Mouse (Mus musculus): ENCODE measurements around the gene Gys1. TPM values are rescaled to one million over a fixed set of nuclear protein-coding genes. Genes with fewer than 3 reads are reported as not detected.

The Gys1 gene
- polyA plus RNA-seq, 1 experiment from 2014 or later: 43.2 TPM

DNA sequence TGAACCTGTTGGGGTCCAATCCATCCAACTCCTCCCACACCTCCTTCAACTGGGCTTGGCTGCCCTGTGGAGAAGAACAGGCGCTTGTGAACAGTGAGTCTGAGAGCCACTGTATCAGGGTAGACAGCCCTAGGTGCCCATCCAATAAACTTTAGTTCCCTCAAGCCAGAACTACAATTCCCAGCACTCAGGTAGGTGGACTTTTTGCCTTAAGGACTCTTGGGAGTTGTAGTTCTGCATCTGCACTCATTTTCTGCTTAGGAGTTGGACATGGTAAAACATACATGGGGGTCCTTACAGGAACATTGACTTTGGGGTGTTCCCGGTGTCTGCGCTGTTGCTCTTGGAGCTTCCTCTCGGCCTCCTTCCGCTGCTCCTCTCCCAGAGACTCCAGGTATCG is 63.8 kb downstream of the Gys1 start:
- H3K36me3 ChIP-seq: peaks cover 95% of the 10 kb centered on the region
- 93% methylated on average over 6 of the region's 6 CpGs for WGBS
- no peak for DNase-seq (ENCODE audit: low spot score)
- no peak overlapping the region for H3K27ac ChIP-seq
- 0 out of 2 replicates have a peak, but pooled peaks cover 7% of the 10 kb centered on the region for H3K4me1 ChIP-seq (replicated peaks)
- H3K27me3 ChIP-seq (ENCODE audit: insufficient read depth, poor library complexity, severe bottlenecking): no peaks in the 10 kb centered on the region
- no peaks in the 10 kb centered on the region for H3K9me3 ChIP-seq
- no peak overlapping the region for H3K4me3 ChIP-seq

Other genes starting within 250 kb of the Gys1 start
- 0.64 and 0.80 TPM in 2 replicates for gene Ccdc155, start 230.0 kb upstream of the Gys1 start, polyA plus RNA-seq (2016; fragmentation: Nextera tagmentation; extraction: Ambion mirVana)
- gene Dkkl1, start 222.7 kb upstream of the Gys1 start, polyA plus RNA-seq (2016; fragmentation: Nextera tagmentation; extraction: Ambion mirVana): 1.8 and 2.1 TPM in 2 replicates
- gene Tead2, start 219.1 kb upstream of the Gys1 start, polyA plus RNA-seq (2016; fragmentation: Nextera tagmentation; extraction: Ambion mirVana): 324 and 370 TPM in 2 replicates
- gene Cd37, start 195.7 kb upstream of the Gys1 start, polyA plus RNA-seq (2016; fragmentation: Nextera tagmentation; extraction: Ambion mirVana): 1.0 and 1.1 TPM in 2 replicates
- gene Slc6a16, start 193.8 kb upstream of the Gys1 start, polyA plus RNA-seq (2016; fragmentation: Nextera tagmentation; extraction: Ambion mirVana): 0.26 TPM in 1 of 2 replicates, not detected in the other
- gene Slc6a21, start 157.3 kb upstream of the Gys1 start, polyA plus RNA-seq (2016; fragmentation: Nextera tagmentation; extraction: Ambion mirVana): not detected in 2 replicates
- gene Trpm4, start 101.1 kb upstream of the Gys1 start, polyA plus RNA-seq (2016; fragmentation: Nextera tagmentation; extraction: Ambion mirVana): 10.5 and 12.5 TPM in 2 replicates
- 0.36 and 0.42 TPM in 2 replicates for gene Hrc, start 99.6 kb upstream of the Gys1 start, polyA plus RNA-seq (2016; fragmentation: Nextera tagmentation; extraction: Ambion mirVana)
- 8.4 and 12.9 TPM in 2 replicates for gene Ppfia3, start 67.8 kb upstream of the Gys1 start, polyA plus RNA-seq (2016; fragmentation: Nextera tagmentation; extraction: Ambion mirVana)
- gene Lin7b, start 64.3 kb upstream of the Gys1 start, polyA plus RNA-seq (2016; fragmentation: Nextera tagmentation; extraction: Ambion mirVana): 0.89 and 1.5 TPM in 2 replicates
- gene Snrnp70, start 39.1 kb upstream of the Gys1 start, polyA plus RNA-seq (2016; fragmentation: Nextera tagmentation; extraction: Ambion mirVana): 223 and 271 TPM in 2 replicates
- gene Kcna7, start 29.2 kb upstream of the Gys1 start, polyA plus RNA-seq (2016; fragmentation: Nextera tagmentation; extraction: Ambion mirVana): 0.07 TPM in 1 of 2 replicates, not detected in the other
- 1.0 and 1.1 TPM in 2 replicates for gene Ntf5, start 21.1 kb upstream of the Gys1 start, polyA plus RNA-seq (2016; fragmentation: Nextera tagmentation; extraction: Ambion mirVana)
- 0.60 and 1.5 TPM in 2 replicates for gene Lhb, start 14.0 kb upstream of the Gys1 start, polyA plus RNA-seq (2016; fragmentation: Nextera tagmentation; extraction: Ambion mirVana)
- gene Ruvbl2, start 3.3 kb downstream of the Gys1 start, polyA plus RNA-seq (2016; fragmentation: Nextera tagmentation; extraction: Ambion mirVana): 192 and 212 TPM in 2 replicates
- gene Ftl1, start 25.0 kb downstream of the Gys1 start, polyA plus RNA-seq (2016; fragmentation: Nextera tagmentation; extraction: Ambion mirVana): 5,819 and 7,209 TPM in 2 replicates
- 264 and 295 TPM in 2 replicates for gene Bax, start 32.1 kb downstream of the Gys1 start, polyA plus RNA-seq (2016; fragmentation: Nextera tagmentation; extraction: Ambion mirVana)
- 0.47 and 1.2 TPM in 2 replicates for gene Tulp2, start 47.0 kb downstream of the Gys1 start, polyA plus RNA-seq (2016; fragmentation: Nextera tagmentation; extraction: Ambion mirVana)
- not detected in 2 replicates for gene Gm45808, start 52.0 kb downstream of the Gys1 start, polyA plus RNA-seq (2016; fragmentation: Nextera tagmentation; extraction: Ambion mirVana)
- 4.8 and 6.7 TPM in 2 replicates for gene Dhdh, start 54.0 kb downstream of the Gys1 start, polyA plus RNA-seq (2016; fragmentation: Nextera tagmentation; extraction: Ambion mirVana)
- gene Nucb1, start 75.6 kb downstream of the Gys1 start, polyA plus RNA-seq (2016; fragmentation: Nextera tagmentation; extraction: Ambion mirVana): 110 and 115 TPM in 2 replicates
- 18.6 and 20.2 TPM in 2 replicates for gene Ppp1r15a, start 91.4 kb downstream of the Gys1 start, polyA plus RNA-seq (2016; fragmentation: Nextera tagmentation; extraction: Ambion mirVana)
- 4.1 and 4.5 TPM in 2 replicates for gene Plekha4, start 91.5 kb downstream of the Gys1 start, polyA plus RNA-seq (2016; fragmentation: Nextera tagmentation; extraction: Ambion mirVana)
- gene Hsd17b14, start 120.0 kb downstream of the Gys1 start, polyA plus RNA-seq (2016; fragmentation: Nextera tagmentation; extraction: Ambion mirVana): 1.1 and 1.5 TPM in 2 replicates
- 37.1 and 46.2 TPM in 2 replicates for gene Bcat2, start 135.3 kb downstream of the Gys1 start, polyA plus RNA-seq (2016; fragmentation: Nextera tagmentation; extraction: Ambion mirVana)
- not detected in 2 replicates for gene Fgf21, start 180.6 kb downstream of the Gys1 start, polyA plus RNA-seq (2016; fragmentation: Nextera tagmentation; extraction: Ambion mirVana)
- 0.20 TPM in 1 of 2 replicates, not detected in the other for gene Fut1, start 182.4 kb downstream of the Gys1 start, polyA plus RNA-seq (2016; fragmentation: Nextera tagmentation; extraction: Ambion mirVana)
- 0.19 TPM in 1 of 2 replicates, not detected in the other for gene Izumo1, start 187.0 kb downstream of the Gys1 start, polyA plus RNA-seq (2016; fragmentation: Nextera tagmentation; extraction: Ambion mirVana)
- gene Rasip1, start 192.6 kb downstream of the Gys1 start, polyA plus RNA-seq (2016; fragmentation: Nextera tagmentation; extraction: Ambion mirVana): 6.4 and 9.3 TPM in 2 replicates
- gene Mamstr, start 205.1 kb downstream of the Gys1 start, polyA plus RNA-seq (2016; fragmentation: Nextera tagmentation; extraction: Ambion mirVana): 2.6 and 2.9 TPM in 2 replicates
- gene Fut2, start 231.6 kb downstream of the Gys1 start, polyA plus RNA-seq (2016; fragmentation: Nextera tagmentation; extraction: Ambion mirVana): 0.12 and 0.21 TPM in 2 replicates
- gene Ntn5, start 249.2 kb downstream of the Gys1 start, polyA plus RNA-seq (2016; fragmentation: Nextera tagmentation; extraction: Ambion mirVana): 0.39 and 0.98 TPM in 2 replicates